Mouse (Mus musculus) hindbrain, embryonic 15.5 days (tissue): ENCODE measurements around the gene Ptprk. TPM values are rescaled to one million over a fixed set of nuclear protein-coding genes. Genes with fewer than 3 reads are reported as not detected.
A peak's percentile ranks its signal among the peaks of the same experiment; 100 is the strongest.

Experiments used
- ATAC-seq: fragments of 200-750 bp; cut with Nextera tagmentation; 2 replicates; pipeline ENCODE4 v1.8.0; 2017; ENCODE audit warnings: low read depth, moderate number of reproducible peaks, moderate TSS enrichment; ENCODE audit not compliant: low FRiP score
- H3K27ac ChIP-seq: fragments of 300-500 bp; sonication (generic); replicated peaks from 2 replicates; pipeline ENCODE4 v1.5.1; 2015; ENCODE audit warnings: mild to moderate bottlenecking, inconsistent platforms
- H3K27me3 ChIP-seq: fragments of 300-500 bp; sonication (generic); 2 replicates; pipeline ENCODE4 v1.6.1; 2015; ENCODE audit warnings: control low read depth, inconsistent platforms
- H3K36me3 ChIP-seq: fragments of 300-500 bp; sonication (generic); 2 replicates; pipeline ENCODE4 v1.6.1; 2015; ENCODE audit warnings: control low read depth, inconsistent platforms
- H3K4me1 ChIP-seq: fragments of 300-500 bp; sonication (generic); replicated peaks from 2 replicates; pipeline ENCODE4 v1.6.1; 2015; ENCODE audit warnings: control low read depth, inconsistent platforms
- H3K4me2 ChIP-seq: fragments of 300-500 bp; sonication (generic); 2 replicates; pipeline ENCODE4 v1.6.1; 2015; ENCODE audit warnings: moderate library complexity, mild to moderate bottlenecking, inconsistent platforms
- H3K4me3 ChIP-seq: fragments of 300-500 bp; sonication (generic); 2 replicates; pipeline ENCODE4 v1.5.1; 2015; ENCODE audit warnings: mild to moderate bottlenecking, inconsistent platforms
- H3K9ac ChIP-seq: fragments of 300-500 bp; sonication (generic); 2 replicates; pipeline ENCODE4 v1.6.1; 2015; ENCODE audit warnings: inconsistent platforms
- H3K9me3 ChIP-seq: fragments of 300-500 bp; sonication (generic); 2 replicates; pipeline ENCODE4 v1.6.1; 2016; ENCODE audit warnings: control low read depth, inconsistent platforms
- WGBS: fragments of 180-500 bp; shearing (Covaris S2); methylation state at CpG from one replicate; pipeline ENCODE4 v1.1.7; 2015; 5-methylcytosine and 5-hydroxymethylcytosine counted together
- polyA plus RNA-seq: library from polyadenylated mRNA; unstranded; fragments of >200 nt; fragmentation: Nextera tagmentation; extraction: Ambion mirVana; gene quantifications from 2 replicates; pipeline ENCODE4 v1.2.1, GENCODE M21; 2015

Gene Ptprk
- polyA plus RNA-seq, 1 experiment from 2014 or later: 33.6 TPM

GRCm38 (mm10) chr10:28540595-28540994 is 466.0 kb downstream of the Ptprk start:
- Histone ChIP-seq H3K27ac (no peak overlapping the region), H3K9me3 (no peaks in the 10 kb centered on the region), H3K36me3 (no peaks in the 10 kb centered on the region), H3K4me3 (no peak overlapping the region), H3K9ac (no peak overlapping the region), H3K4me1 (no peaks in the 10 kb centered on the region), H3K4me2 (no peak overlapping the region), H3K27me3 (no peaks in the 10 kb centered on the region)
- WGBS: 75% methylated on average over 4 of the region's 4 CpGs
- no peak for ATAC-seq

DNA sequence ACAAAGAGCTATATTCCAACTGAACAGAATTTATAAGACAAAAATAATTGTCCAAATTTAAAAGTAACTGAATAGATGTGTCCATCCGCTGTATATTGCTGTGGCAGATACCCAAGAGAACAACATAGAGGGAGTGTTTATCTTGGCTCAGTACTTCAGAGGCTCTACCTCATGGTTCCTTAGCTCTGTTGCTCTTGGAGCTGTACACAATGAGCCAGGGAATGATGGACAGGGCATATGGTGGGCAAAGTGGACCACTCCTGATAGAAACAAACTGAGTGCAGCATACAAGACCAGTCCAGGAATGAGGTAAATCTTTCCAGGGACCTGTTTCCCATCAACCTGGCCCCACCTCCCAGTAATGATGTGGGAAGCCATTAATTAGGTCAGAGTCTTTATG is 468.1 kb downstream of the Ptprk start:
- Histone ChIP-seq H3K9ac (no peak overlapping the region), H3K4me3 (no peak overlapping the region), H3K27ac (no peak overlapping the region), H3K27me3 (no peaks in the 10 kb centered on the region), H3K4me2 (no peak overlapping the region), H3K4me1 (no peaks in the 10 kb centered on the region), H3K36me3 (no peaks in the 10 kb centered on the region), H3K9me3 (no peaks in the 10 kb centered on the region)
- no peak for ATAC-seq
- WGBS: 87% methylated on average over 1 of the region's 1 CpGs

- Histone ChIP-seq H3K27ac (no peak overlapping the region), H3K4me3 (no peak overlapping the region), H3K27me3 (no peaks in the 10 kb centered on the region), H3K4me2 (no peak overlapping the region), H3K36me3 (no peaks in the 10 kb centered on the region), H3K9ac (no peak overlapping the region), H3K4me1 (no peaks in the 10 kb centered on the region), H3K9me3 (no peaks in the 10 kb centered on the region)
- 41% methylated on average over 4 of the region's 4 CpGs for WGBS
- no peak for ATAC-seq
Observed at GRCm38 (mm10) chr10:28550549-28550948, 475.9 kb downstream of the Ptprk start.

GRCm38 (mm10) chr10:28552068-28552467 is 477.4 kb downstream of the Ptprk start:
- H3K4me2 ChIP-seq: no peak overlapping the region
- H3K4me3 ChIP-seq: no peak overlapping the region

DNA sequence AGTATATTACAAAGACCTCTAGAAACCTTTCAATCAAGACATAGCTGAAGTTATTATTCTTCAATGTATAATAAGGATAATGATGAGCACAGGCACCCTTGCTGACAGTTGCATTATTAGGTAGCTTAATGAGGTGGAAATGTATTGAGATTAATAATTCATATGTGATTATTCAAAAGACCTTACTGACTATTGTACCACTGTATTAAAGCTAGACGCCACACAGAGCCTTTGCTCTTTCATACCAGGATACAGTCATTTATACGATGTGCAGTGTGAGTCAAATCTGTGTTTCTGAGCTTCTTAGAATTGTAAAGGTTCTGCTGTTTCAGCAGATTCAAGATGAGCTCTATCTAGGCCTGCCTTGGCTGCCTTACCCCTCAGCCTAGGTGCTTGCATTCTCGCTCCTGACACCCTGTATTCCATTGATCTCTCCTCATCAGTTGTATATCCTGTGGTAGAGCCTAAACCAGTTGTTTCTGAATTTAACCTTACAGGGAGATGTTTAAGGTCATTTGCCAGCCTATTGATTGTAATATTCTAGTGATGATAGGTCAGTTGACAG is 489.6 kb downstream of the Ptprk start:
- Histone ChIP-seq H3K4me2 (no peak overlapping the region), H3K9ac (no peak overlapping the region), H3K9me3 (no peaks in the 10 kb centered on the region), H3K27ac (no peak overlapping the region), H3K4me3 (no peak overlapping the region), H3K36me3 (no peaks in the 10 kb centered on the region), H3K4me1 (no peaks in the 10 kb centered on the region), H3K27me3 (no peaks in the 10 kb centered on the region)
- WGBS: 53% methylated on average over 3 of the region's 3 CpGs
- ATAC-seq: 0 out of 2 replicates have a peak, but pooled peaks have one; percentile 8

More at GRCm38 (mm10) chr10:28552068-28552467, 477.4 kb downstream of the Ptprk start:
- Histone ChIP-seq H3K9ac (no peak overlapping the region), H3K27ac (no peak overlapping the region), H3K36me3 (no peaks in the 10 kb centered on the region), H3K9me3 (no peaks in the 10 kb centered on the region), H3K27me3 (no peaks in the 10 kb centered on the region), H3K4me1 (no peaks in the 10 kb centered on the region)
- WGBS: 92% methylated on average over 2 of the region's 2 CpGs
- ATAC-seq: no peak

DNA sequence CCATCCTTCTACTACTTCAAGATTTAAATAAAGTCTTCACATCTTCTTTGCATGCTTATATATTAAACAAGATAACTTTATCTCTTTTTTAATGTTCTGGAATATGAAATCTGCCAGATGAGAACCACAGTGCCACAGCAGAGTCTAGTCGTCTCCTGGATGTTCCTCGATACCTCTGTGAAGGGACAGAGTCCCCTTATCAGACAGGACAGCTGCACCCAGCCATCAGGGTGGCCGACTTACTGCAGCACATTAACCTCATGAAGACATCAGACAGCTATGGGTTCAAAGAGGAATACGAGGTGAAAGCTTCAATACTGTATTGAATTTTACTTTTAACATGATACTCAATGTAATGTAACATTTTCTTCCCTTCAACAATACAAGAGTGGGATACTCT is 491.8 kb downstream of the Ptprk start:
- Histone ChIP-seq H3K4me1 (no peaks in the 10 kb centered on the region), H3K9me3 (no peaks in the 10 kb centered on the region), H3K4me3 (no peak overlapping the region), H3K27me3 (no peaks in the 10 kb centered on the region), H3K36me3 (no peaks in the 10 kb centered on the region), H3K4me2 (no peak overlapping the region), H3K9ac (no peak overlapping the region), H3K27ac (no peak overlapping the region)
- WGBS: 83% methylated on average over 4 of the region's 4 CpGs
- no peak for ATAC-seq

GRCm38 (mm10) chr10:28566828-28567227 is 492.2 kb downstream of the Ptprk start:
- H3K27me3 ChIP-seq: no peaks in the 10 kb centered on the region
- no peaks in the 10 kb centered on the region for H3K36me3 ChIP-seq
- WGBS: 88% methylated on average over 2 of the region's 2 CpGs
- no peak overlapping the region for H3K4me2 ChIP-seq
- no peak for ATAC-seq
- no peaks in the 10 kb centered on the region for H3K4me1 ChIP-seq
- H3K9ac ChIP-seq: no peak overlapping the region
- H3K4me3 ChIP-seq: no peak overlapping the region
- H3K27ac ChIP-seq: no peak overlapping the region
- H3K9me3 ChIP-seq: no peaks in the 10 kb centered on the region

- Histone ChIP-seq H3K27ac (no peak overlapping the region), H3K9ac (no peak overlapping the region), H3K4me3 (no peak overlapping the region), H3K9me3 (no peaks in the 10 kb centered on the region), H3K4me1 (no peaks in the 10 kb centered on the region), H3K4me2 (no peak overlapping the region), H3K36me3 (no peaks in the 10 kb centered on the region), H3K27me3 (no peaks in the 10 kb centered on the region)
- WGBS: 93% methylated on average over 3 of the region's 3 CpGs
- ATAC-seq: no peak
Observed at GRCm38 (mm10) chr10:28567441-28567840, 492.8 kb downstream of the Ptprk start.

GRCm38 (mm10) chr10:28568047-28568446 is 493.4 kb downstream of the Ptprk start:
- Histone ChIP-seq H3K9me3 (no peaks in the 10 kb centered on the region), H3K4me1 (no peaks in the 10 kb centered on the region), H3K27me3 (no peaks in the 10 kb centered on the region), H3K27ac (no peak overlapping the region), H3K4me2 (no peak overlapping the region), H3K36me3 (no peaks in the 10 kb centered on the region), H3K9ac (no peak overlapping the region), H3K4me3 (no peak overlapping the region)
- no peak for ATAC-seq
- WGBS: 89% methylated on average over 5 of the region's 5 CpGs

- Histone ChIP-seq H3K27me3 (no peaks in the 10 kb centered on the region), H3K36me3 (no peaks in the 10 kb centered on the region; the same call in 1 of the 2 replicates), H3K4me2 (no peak overlapping the region), H3K27ac (no peak overlapping the region), H3K9me3 (no peaks in the 10 kb centered on the region), H3K4me3 (no peak overlapping the region), H3K9ac (no peak overlapping the region), H3K4me1 (no peaks in the 10 kb centered on the region)
- ATAC-seq: no peak
- 72% methylated on average over 5 of the region's 5 CpGs for WGBS
Observed at GRCm38 (mm10) chr10:28579596-28579995, 505.0 kb downstream of the Ptprk start.

DNA sequence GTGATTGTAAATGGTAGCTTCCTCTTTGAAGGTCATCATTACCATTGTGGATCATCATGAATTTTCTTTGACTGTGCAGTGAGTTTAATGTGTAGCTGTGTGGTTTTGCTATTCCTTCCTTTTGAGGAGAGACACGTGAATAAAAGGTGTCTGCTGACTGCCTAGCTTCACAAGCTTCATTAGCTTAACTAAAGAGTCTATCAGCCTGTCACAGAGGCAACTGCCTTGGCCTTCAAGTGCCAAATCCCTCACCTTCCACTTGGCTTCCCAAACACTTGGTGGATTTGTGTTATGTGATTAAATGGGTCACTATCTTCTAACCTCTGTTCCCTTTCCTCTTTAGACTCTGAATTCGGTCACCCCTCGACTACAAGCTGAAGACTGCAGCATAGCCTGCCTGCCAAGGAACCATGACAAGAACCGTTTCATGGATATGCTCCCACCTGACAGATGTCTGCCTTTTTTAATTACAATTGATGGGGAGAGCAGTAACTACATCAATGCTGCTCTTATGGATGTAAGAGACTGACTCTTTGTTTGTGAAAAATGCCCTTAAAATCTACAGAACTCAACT is 512.0 kb downstream of the Ptprk start:
- Histone ChIP-seq H3K36me3 (no peaks in the 10 kb centered on the region; the same call in 1 of the 2 replicates), H3K4me3 (no peak overlapping the region), H3K27me3 (no peaks in the 10 kb centered on the region), H3K9ac (no peak overlapping the region), H3K27ac (no peak overlapping the region), H3K9me3 (no peaks in the 10 kb centered on the region), H3K4me1 (no peaks in the 10 kb centered on the region), H3K4me2 (no peak overlapping the region)
- WGBS: 55% methylated on average over 4 of the region's 4 CpGs
- 0 out of 2 replicates have a peak, but pooled peaks have one; percentile 42 for ATAC-seq

DNA sequence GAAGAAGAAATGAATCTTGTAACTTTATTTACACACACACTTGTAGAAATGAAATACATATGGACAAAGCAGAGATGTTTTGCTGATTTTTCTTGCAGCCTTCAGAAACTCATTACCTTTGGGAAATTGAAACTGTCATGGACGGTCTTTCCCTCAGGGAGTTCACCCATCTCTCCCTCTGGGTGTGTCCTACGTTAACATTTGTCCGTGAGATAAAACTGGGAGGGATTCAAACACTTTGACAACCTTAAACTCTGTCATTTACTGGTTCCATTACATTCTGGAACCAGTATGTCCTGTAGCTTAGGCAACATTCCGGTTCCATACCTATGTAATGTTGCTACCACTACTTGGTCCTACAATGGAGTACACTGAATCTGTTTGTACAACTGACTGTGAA is 513.8 kb downstream of the Ptprk start:
- no peak for ATAC-seq
- Histone ChIP-seq H3K9me3 (no peaks in the 10 kb centered on the region), H3K27me3 (no peaks in the 10 kb centered on the region), H3K9ac (no peak overlapping the region), H3K36me3 (no peaks in the 10 kb centered on the region), H3K4me2 (no peak overlapping the region), H3K4me3 (no peak overlapping the region), H3K4me1 (no peaks in the 10 kb centered on the region), H3K27ac (no peak overlapping the region)
- WGBS: 88% methylated on average over 4 of the region's 4 CpGs

DNA sequence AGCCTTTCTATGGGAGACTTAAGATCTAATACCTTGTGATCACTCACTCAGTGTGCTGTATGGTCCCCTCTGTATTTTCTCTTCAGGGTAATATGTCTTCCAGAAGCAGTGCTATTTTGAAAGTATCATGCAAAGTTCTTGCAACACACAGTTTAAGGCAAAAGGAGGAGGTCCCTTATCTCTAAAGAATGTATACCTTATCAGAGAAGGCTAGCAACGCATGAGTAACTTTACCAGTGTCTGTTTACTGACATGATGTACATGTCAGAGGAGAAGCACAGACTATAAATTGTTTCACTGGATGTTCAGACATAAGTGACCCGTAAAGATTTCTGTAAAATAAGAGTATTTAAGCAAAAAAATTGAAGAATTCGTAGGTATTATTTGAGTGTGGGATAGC is 516.2 kb downstream of the Ptprk start:
- no peak overlapping the region for H3K4me3 ChIP-seq
- H3K9ac ChIP-seq: no peak overlapping the region
- H3K27me3 ChIP-seq: no peaks in the 10 kb centered on the region
- WGBS: 95% methylated on average over 3 of the region's 3 CpGs
- H3K27ac ChIP-seq: no peak overlapping the region
- no peaks in the 10 kb centered on the region for H3K36me3 ChIP-seq
- no peaks in the 10 kb centered on the region for H3K9me3 ChIP-seq
- no peak overlapping the region for H3K4me2 ChIP-seq
- H3K4me1 ChIP-seq: no peaks in the 10 kb centered on the region
- ATAC-seq: no peak
